Mouse (Mus musculus) small intestine, adult 2 months (tissue): ENCODE data around the gene Alkal2.

Experiments
- CTCF ChIP-seq: fragments of 200-500 bp; IDR thresholded peaks from 2 replicates; pipeline ENCODE4 v1.5.1; 2012; ENCODE audit warnings: low read depth, mild to moderate bottlenecking, control low read depth, inconsistent platforms, low read length, moderate library complexity, mixed read lengths; ENCODE audit not compliant: insufficient replicate concordance, insufficient read length; ENCODE audit errors: extremely low read depth
- POLR2A ChIP-seq: fragments of 200-500 bp; IDR thresholded peaks from 2 replicates; pipeline ENCODE4 v1.6.1; 2012; ENCODE audit warnings: low read depth, mild to moderate bottlenecking, control low read depth, inconsistent platforms, low read length, moderate library complexity

GRCm38 (mm10) chr12:30890067-30890466 lies 5.9 kb downstream of the Alkal2 start:
- TF ChIP-seq POLR2A (no peak), CTCF (0 out of 2 replicates have a peak, but pooled peaks have one; percentile 16)
